Mouse (Mus musculus): ENCODE results near the gene Cavin2. TPM values are rescaled to one million over a fixed set of nuclear protein-coding genes. Genes with fewer than 3 reads are reported as not detected.

Gene Cavin2
- 4.6 and 5.7 TPM in 2 replicates for polyA plus RNA-seq (2016; fragmentation: Nextera tagmentation; extraction: Ambion mirVana)

- Histone ChIP-seq H3K27ac (replicated peaks) (peak within 1 kb of the TSS; percentile 66), H3K27me3 (replicated peaks; ENCODE audit: low read depth, poor library complexity, severe bottlenecking) (no peaks in the 10 kb centered on the region), H3K9me3 (no peaks in the 10 kb centered on the region), H3K4me3 (peak within 1 kb of the TSS; percentile 3; the same call in 1 of the 2 replicates), H3K4me1 (peaks cover 18% of the 10 kb centered on the region), H3K36me3 (replicated peaks) (no peaks in the 10 kb centered on the region)
- DNase-seq (ENCODE audit: low spot score), result peak; percentile 42
- 63% methylated on average over 17 of the region's 17 CpGs for WGBS
Measured at GRCm38 (mm10) chr1:51288755-51289619, at the start of gene Cavin2. Gene Cavin2 (plus strand): TSS chr1:51289126.

- H3K27ac ChIP-seq (replicated peaks), result no peak overlapping the region
- no peaks in the 10 kb centered on the region for H3K9me3 ChIP-seq
- H3K4me1 ChIP-seq, result no peaks in the 10 kb centered on the region
- DNase-seq (ENCODE audit: low spot score), result no peak
- no peaks in the 10 kb centered on the region for H3K27me3 ChIP-seq (replicated peaks; ENCODE audit: low read depth, poor library complexity, severe bottlenecking)
- no peaks in the 10 kb centered on the region for H3K36me3 ChIP-seq (replicated peaks)
- WGBS, result 82% methylated on average over 3 of the region's 3 CpGs
- no peak overlapping the region for H3K4me3 ChIP-seq
Measured at GRCm38 (mm10) chr1:51241311-51241986, 47.5 kb upstream of the Cavin2 start.

GRCm38 (mm10) chr1:51243294-51243693 is 45.6 kb upstream of the Cavin2 start:
- no peaks in the 10 kb centered on the region for H3K4me1 ChIP-seq
- H3K4me3 ChIP-seq, result no peak overlapping the region
- H3K27ac ChIP-seq (replicated peaks), result no peak overlapping the region
- no peak for DNase-seq (ENCODE audit: low spot score)
- H3K27me3 ChIP-seq (replicated peaks; ENCODE audit: low read depth, poor library complexity, severe bottlenecking), result no peaks in the 10 kb centered on the region
- WGBS, result 86% methylated on average over 3 of the region's 3 CpGs
- H3K9me3 ChIP-seq, result no peaks in the 10 kb centered on the region
- H3K36me3 ChIP-seq (replicated peaks), result no peaks in the 10 kb centered on the region

- H3K27ac ChIP-seq (replicated peaks), result no peak overlapping the region
- H3K4me1 ChIP-seq, result no peaks in the 10 kb centered on the region
- no peaks in the 10 kb centered on the region for H3K27me3 ChIP-seq (replicated peaks; ENCODE audit: low read depth, poor library complexity, severe bottlenecking)
- no peaks in the 10 kb centered on the region for H3K9me3 ChIP-seq
- no peak overlapping the region for H3K4me3 ChIP-seq
- no peak for DNase-seq (ENCODE audit: low spot score)
- 87% methylated on average over 3 of the region's 3 CpGs for WGBS
- no peaks in the 10 kb centered on the region for H3K36me3 ChIP-seq (replicated peaks)
Measured at GRCm38 (mm10) chr1:51243869-51244268, 45.1 kb upstream of the Cavin2 start.

GRCm38 (mm10) chr1:51245381-51245780 is 43.5 kb upstream of the Cavin2 start:
- H3K27ac ChIP-seq (replicated peaks), result no peak overlapping the region
- no peaks in the 10 kb centered on the region for H3K9me3 ChIP-seq
- no peaks in the 10 kb centered on the region for H3K36me3 ChIP-seq (replicated peaks)
- WGBS, result 76% methylated on average over 3 of the region's 3 CpGs
- no peak for DNase-seq (ENCODE audit: low spot score)
- H3K27me3 ChIP-seq (replicated peaks; ENCODE audit: low read depth, poor library complexity, severe bottlenecking), result no peaks in the 10 kb centered on the region
- H3K4me3 ChIP-seq, result no peak overlapping the region
- no peaks in the 10 kb centered on the region for H3K4me1 ChIP-seq

GRCm38 (mm10) chr1:51250302-51250701 is 38.6 kb upstream of the Cavin2 start:
- WGBS, result 93% methylated on average over 5 of the region's 5 CpGs
- Histone ChIP-seq H3K27ac (replicated peaks) (no peak overlapping the region), H3K27me3 (replicated peaks; ENCODE audit: low read depth, poor library complexity, severe bottlenecking) (no peaks in the 10 kb centered on the region), H3K4me3 (no peak overlapping the region), H3K9me3 (no peaks in the 10 kb centered on the region), H3K4me1 (no peaks in the 10 kb centered on the region), H3K36me3 (replicated peaks) (no peaks in the 10 kb centered on the region)
- DNase-seq (ENCODE audit: low spot score), result no peak

GRCm38 (mm10) chr1:51265118-51265800 is 23.7 kb upstream of the Cavin2 start:
- H3K9me3 ChIP-seq, result no peaks in the 10 kb centered on the region
- peaks cover 22% of the 10 kb centered on the region for H3K4me1 ChIP-seq
- H3K4me3 ChIP-seq, result no peak overlapping the region
- no peaks in the 10 kb centered on the region for H3K36me3 ChIP-seq (replicated peaks)
- H3K27me3 ChIP-seq (replicated peaks; ENCODE audit: low read depth, poor library complexity, severe bottlenecking), result no peaks in the 10 kb centered on the region
- no peak overlapping the region for H3K27ac ChIP-seq (replicated peaks)
- WGBS, result 53% methylated on average over 5 of the region's 5 CpGs
- DNase-seq (ENCODE audit: low spot score), result no peak

GRCm38 (mm10) chr1:51265926-51266325 is 23.0 kb upstream of the Cavin2 start:
- Histone ChIP-seq H3K9me3 (no peaks in the 10 kb centered on the region), H3K4me3 (no peak overlapping the region), H3K4me1 (peaks cover 22% of the 10 kb centered on the region), H3K27me3 (replicated peaks; ENCODE audit: low read depth, poor library complexity, severe bottlenecking) (no peaks in the 10 kb centered on the region), H3K27ac (replicated peaks) (no peak overlapping the region), H3K36me3 (replicated peaks) (no peaks in the 10 kb centered on the region)
- 58% methylated on average over 2 of the region's 2 CpGs for WGBS
- no peak for DNase-seq (ENCODE audit: low spot score)

GRCm38 (mm10) chr1:51267125-51267524 is 21.8 kb upstream of the Cavin2 start:
- no peaks in the 10 kb centered on the region for H3K9me3 ChIP-seq
- peak; percentile 15 for DNase-seq (ENCODE audit: low spot score)
- H3K27me3 ChIP-seq (replicated peaks; ENCODE audit: low read depth, poor library complexity, severe bottlenecking), result no peaks in the 10 kb centered on the region
- 0 out of 2 replicates have a peak overlapping the region, but pooled peaks have one; percentile 14 for H3K27ac ChIP-seq (replicated peaks)
- H3K36me3 ChIP-seq (replicated peaks), result no peaks in the 10 kb centered on the region
- peaks cover 22% of the 10 kb centered on the region for H3K4me1 ChIP-seq
- WGBS, result 50% methylated on average over 5 of the region's 5 CpGs
- no peak overlapping the region for H3K4me3 ChIP-seq

- Histone ChIP-seq H3K27me3 (replicated peaks; ENCODE audit: low read depth, poor library complexity, severe bottlenecking) (no peaks in the 10 kb centered on the region), H3K4me3 (no peak overlapping the region), H3K36me3 (replicated peaks) (no peaks in the 10 kb centered on the region), H3K9me3 (no peaks in the 10 kb centered on the region), H3K27ac (replicated peaks) (0 out of 2 replicates have a peak overlapping the region, but pooled peaks have one; percentile 6), H3K4me1 (peaks cover 26% of the 10 kb centered on the region)
- 83% methylated on average over 2 of the region's 2 CpGs for WGBS
- no peak for DNase-seq (ENCODE audit: low spot score)
Measured at GRCm38 (mm10) chr1:51268225-51268624, 20.7 kb upstream of the Cavin2 start.

GRCm38 (mm10) chr1:51270196-51270935 is 18.6 kb upstream of the Cavin2 start:
- H3K27ac ChIP-seq (replicated peaks), result no peak overlapping the region
- no peak overlapping the region for H3K4me3 ChIP-seq
- H3K36me3 ChIP-seq (replicated peaks), result no peaks in the 10 kb centered on the region
- H3K9me3 ChIP-seq, result no peaks in the 10 kb centered on the region
- no peaks in the 10 kb centered on the region for H3K27me3 ChIP-seq (replicated peaks; ENCODE audit: low read depth, poor library complexity, severe bottlenecking)
- 65% methylated on average over 5 of the region's 5 CpGs for WGBS
- H3K4me1 ChIP-seq, result peaks cover 30% of the 10 kb centered on the region
- DNase-seq (ENCODE audit: low spot score), result no peak

- H3K9me3 ChIP-seq, result no peaks in the 10 kb centered on the region
- H3K27me3 ChIP-seq (replicated peaks; ENCODE audit: low read depth, poor library complexity, severe bottlenecking), result no peaks in the 10 kb centered on the region
- H3K27ac ChIP-seq (replicated peaks), result no peak overlapping the region
- H3K4me1 ChIP-seq, result peaks cover 26% of the 10 kb centered on the region
- H3K4me3 ChIP-seq, result no peak overlapping the region
- WGBS, result 41% methylated on average over 4 of the region's 4 CpGs
- H3K36me3 ChIP-seq (replicated peaks), result no peaks in the 10 kb centered on the region
- DNase-seq (ENCODE audit: low spot score), result no peak
Measured at GRCm38 (mm10) chr1:51271845-51272244, 17.1 kb upstream of the Cavin2 start.

Measured in embryonic facial prominence, embryonic 10.5 days (tissue).